Mouse (Mus musculus) retina, adult 2 months (tissue): ENCODE data around the gene Ppm1n.

ENCODE experiments used
- DNase-seq: peaks from one replicate; pipeline ENCODE4 v3.0.0-alpha.2; 2012; ENCODE audit warnings: low read depth, low spot score

Ppm1n gene

DNA sequence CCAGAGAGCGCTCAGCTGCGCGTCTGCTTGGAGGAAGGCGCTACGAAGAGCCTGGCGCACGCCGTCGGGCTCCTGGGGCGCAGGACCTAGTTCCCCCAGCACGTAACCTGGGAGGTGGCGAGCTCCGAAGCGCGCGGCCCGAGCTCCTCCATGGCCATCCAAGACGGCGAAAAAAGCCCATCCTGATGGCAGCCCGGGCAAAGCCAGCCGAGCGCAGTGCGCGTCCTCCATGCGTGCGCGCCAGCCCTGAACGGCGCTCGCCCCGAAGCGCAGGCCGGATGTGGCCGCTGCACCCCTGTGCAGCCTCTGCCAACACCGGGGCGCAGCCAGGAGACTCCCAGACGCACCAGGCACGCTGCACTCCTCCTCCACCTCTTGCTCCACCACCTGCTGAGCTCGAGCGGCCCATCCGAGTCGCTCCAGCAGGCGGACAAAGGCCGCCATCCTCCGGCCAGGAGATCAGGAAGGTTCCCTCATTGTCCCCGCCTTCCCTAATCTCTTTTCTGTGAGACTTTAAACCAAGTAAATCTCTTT is at the start of gene Ppm1n:
Ppm1n (minus strand) TSS at position 484 of the 534 bp plus-strand sequence.
- peak; percentile 70 for DNase-seq

DNA sequence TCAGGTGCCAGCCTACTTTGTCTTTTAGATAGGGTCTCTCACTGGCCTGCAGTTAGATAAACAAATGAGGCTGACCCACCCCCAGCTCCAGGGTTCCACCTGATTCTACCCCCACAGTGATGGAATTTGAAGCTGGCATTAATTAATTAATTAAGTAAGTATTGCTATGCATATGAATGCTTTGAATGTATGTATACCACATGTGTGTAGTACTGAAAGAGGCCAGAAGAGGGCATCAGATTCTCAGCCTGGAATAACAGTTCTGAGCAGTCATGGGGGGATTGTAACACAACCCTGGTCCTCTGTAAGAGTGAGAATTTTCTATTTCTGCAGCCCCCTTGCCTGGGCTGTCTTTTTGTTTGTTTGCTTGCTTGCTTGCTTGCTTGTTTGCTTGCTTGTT is 48.6 kb upstream of the Ppm1n start:
- DNase-seq: no peak

DNA sequence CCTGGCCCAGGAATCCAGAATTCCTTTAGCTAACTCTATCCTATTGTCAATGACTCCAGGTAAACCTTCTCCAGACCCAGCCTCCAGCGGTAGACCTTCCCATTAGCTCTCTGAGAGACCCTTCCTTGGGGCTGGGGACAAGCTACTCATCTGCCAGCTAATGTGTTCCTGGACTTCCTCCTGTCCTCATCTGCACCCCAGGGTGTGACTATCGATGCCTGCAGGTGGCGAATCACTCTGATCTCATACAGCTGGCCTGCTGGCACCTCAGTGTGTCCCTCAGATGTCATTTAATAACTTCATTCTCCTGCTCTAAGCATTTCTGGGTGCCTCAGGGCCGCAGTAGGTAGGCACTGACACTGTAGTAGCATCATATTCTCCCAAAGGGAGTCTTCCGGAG is 47.9 kb upstream of the Ppm1n start:
- DNase-seq: no peak

- DNase-seq: peak; percentile 84
Observed at GRCm38 (mm10) chr7:19327128-19327527, 47.3 kb upstream of the Ppm1n start.

GRCm38 (mm10) chr7:19326359-19326758 is 46.5 kb upstream of the Ppm1n start:
- DNase-seq: peak; percentile 76

- no peak for DNase-seq
Observed at GRCm38 (mm10) chr7:19325262-19326199, 45.7 kb upstream of the Ppm1n start.

- no peak for DNase-seq
Observed at GRCm38 (mm10) chr7:19324221-19324620, 44.4 kb upstream of the Ppm1n start.

GRCm38 (mm10) chr7:19322489-19322888 is 42.6 kb upstream of the Ppm1n start:
- DNase-seq: no peak

DNA sequence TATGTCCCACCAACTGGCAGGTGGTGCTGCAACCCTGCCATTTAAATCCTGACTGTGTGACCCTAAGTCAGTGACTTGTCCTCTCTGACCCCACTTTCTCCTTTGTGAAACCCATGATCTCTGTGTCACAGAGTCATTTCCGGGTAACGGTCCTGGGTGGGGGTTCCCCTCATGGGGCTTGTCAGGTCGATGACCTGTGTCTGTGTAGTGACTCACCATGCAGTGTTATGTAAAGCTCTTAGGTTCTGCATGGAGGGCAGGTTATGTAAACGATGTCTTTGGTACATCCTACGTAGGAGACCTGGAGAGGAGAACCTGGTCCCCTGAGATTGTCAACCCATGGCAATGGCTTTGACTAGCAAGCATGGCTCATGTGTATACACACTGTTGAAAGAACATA is 41.6 kb upstream of the Ppm1n start:
- DNase-seq: no peak

DNA sequence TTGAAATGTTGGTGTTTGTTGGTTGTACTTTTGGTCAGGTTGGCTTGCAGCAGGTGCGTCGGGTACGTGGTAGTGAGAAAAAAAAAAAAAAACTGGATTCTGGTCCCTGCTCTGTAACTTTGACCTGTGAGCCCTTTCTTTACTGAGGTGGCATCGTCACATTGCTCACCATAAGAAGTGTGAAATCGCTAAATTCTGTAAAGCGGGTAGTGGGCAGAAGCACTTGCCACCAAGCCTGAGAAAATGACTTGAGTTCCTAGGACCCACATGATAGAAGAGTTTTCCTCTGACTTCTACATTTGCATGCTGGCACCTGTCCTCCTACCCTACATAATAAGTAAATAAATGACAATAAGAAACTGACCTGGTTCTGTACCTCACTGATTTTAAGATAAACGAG is 40.8 kb upstream of the Ppm1n start:
- no peak for DNase-seq

DNA sequence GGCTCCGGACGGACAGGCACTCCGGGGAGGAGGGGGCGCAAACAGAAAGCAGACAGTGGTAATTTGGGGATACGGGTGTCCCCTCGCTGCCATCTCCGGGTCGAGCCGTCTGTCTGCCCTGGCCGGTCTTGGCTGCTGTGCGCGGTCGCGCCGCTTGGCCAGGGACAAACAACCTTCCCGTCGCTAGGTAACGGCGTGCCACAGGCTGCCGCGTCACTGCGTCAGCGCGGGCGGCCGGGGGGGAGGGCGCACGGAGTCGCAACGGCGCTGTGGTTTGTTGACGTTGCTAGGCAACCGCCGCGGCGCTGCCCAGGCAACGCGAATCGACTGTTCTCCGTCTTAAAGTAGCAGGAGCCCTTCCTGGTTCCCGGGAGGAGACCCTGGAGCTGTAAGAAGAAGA is 40.0 kb upstream of the Ppm1n start:
- DNase-seq: peak; percentile 95

DNA sequence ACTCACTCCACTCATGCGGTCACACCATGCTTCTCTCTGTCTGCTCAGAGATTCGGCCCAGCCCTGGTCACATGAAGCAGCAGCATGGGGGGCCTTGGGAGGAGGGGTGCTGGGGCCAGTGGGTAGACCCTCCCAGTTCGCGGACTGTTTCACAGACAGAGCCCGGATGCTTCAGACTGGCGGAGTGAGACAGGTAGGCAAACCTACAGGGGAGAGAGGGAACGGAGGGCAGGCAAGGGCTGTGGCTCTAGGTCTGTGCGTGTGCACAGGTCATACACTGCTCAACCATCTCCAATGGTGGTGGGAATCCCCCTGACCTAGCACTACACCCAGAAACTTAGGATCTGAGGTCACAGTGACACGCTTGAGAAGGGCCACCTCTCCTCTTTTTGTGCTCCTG is 39.6 kb upstream of the Ppm1n start:
- no peak for DNase-seq

DNA sequence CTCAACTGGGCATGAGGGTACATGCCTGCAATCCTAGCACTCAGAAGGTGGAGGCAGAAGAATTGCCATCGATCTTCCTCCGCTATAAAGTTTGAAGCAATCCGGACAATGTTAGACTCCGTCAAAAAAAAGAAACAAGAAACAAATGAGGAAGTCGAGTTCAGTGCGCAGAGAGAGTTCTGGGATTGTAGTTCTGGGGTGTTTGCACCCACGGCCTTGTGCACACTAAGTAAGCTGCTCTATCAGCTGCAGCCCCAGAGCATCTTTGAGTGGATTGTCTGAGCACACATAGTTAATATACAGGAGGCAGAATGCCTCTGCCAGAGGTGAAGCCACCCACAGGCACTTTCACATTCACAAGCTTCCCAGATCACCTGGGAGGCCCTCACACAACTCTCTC is 38.8 kb upstream of the Ppm1n start:
- DNase-seq: no peak

GRCm38 (mm10) chr7:19318201-19318600 is 38.3 kb upstream of the Ppm1n start:
- DNase-seq: no peak

DNA sequence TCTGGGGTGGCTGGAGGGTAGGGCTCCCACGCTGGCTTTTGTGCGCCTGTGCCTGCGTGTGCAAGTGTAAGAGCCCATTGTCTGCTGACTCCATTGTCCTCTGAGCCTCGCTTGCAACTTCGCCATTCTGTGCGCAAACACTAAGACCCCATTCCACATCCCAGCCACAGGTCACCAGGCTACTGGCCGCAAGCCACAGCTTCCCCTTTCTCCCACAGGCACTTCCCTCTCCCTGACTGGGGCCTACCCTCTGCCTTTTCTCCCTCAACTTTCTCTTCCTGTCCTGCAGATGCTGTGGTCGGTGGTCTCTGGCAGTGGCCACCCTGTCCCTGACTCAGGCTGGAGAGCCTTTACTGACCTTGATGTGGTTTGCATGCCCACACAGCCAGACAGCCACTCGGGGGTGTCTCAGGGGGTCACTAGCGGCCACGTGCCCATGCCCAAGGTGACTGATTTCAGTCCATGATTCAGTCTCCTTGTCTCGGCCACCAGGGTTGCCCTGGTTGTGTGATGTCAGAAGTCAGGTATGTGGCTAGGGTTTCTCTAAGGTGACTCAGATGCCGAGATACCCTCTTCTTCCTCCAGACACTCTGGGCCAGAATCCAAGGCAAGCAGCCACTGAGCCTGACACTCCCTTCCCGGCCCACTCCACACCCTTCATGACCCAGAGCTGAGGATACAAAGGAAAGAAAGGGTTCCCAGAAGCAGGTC is 36.7 kb upstream of the Ppm1n start:
- no peak for DNase-seq

GRCm38 (mm10) chr7:19314033-19314432 is 34.2 kb upstream of the Ppm1n start:
- no peak for DNase-seq

DNA sequence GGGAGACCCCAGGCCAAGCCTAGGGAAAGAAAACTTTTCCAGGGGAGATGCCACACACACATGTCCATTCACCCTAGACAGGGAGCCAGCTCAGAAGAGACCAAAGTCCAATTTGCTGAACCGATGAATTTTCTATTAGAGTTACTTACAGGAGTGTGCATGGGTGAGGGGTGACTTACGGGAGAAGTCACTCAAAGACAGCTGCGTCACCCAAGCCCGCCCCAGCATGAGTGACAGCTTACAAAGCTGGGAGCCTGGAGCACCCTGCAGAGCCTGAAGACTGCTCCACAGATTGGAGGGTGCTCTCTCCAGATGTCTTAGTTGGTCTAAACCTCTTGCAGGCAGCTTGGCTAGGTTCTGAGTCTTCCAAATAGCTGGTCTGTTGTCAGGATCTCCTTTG is 32.1 kb upstream of the Ppm1n start:
- DNase-seq: no peak

GRCm38 (mm10) chr7:19309884-19310641 is 30.2 kb upstream of the Ppm1n start, which contains the start of gene Fosb:
Gene Fosb (minus strand): TSS chr7:19310051.
- DNase-seq: peak; percentile 95

DNA sequence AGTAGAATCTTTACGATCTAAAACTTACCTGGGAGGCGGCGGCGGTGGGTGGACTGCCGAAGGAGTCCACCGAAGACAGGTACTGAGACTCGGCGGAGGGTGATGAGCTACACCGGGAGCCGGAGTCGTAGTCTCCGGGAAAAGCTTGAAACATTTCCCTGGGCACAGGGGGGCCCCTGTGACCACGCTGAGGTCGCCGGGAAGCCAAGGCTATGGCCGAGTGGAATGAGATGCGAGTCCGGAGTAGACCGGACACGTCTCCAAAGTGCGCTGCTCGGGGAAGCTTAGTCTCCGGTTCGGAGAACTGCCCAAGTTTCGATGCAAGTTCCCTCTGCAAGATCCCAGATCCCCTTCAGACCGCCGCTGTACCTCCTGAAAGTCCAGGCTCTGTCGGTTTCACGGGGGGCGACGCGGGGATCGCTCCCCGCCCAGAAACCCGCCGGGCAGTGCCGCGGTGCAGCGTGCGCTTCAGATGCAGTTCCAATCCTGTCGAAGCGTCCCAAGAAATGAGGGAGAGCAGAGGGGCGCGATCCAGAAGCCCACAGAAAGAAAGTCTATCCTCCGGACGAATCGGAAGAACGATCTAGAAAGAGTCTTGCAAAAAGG is 29.5 kb upstream of the Ppm1n start:
- DNase-seq: no peak

DNA sequence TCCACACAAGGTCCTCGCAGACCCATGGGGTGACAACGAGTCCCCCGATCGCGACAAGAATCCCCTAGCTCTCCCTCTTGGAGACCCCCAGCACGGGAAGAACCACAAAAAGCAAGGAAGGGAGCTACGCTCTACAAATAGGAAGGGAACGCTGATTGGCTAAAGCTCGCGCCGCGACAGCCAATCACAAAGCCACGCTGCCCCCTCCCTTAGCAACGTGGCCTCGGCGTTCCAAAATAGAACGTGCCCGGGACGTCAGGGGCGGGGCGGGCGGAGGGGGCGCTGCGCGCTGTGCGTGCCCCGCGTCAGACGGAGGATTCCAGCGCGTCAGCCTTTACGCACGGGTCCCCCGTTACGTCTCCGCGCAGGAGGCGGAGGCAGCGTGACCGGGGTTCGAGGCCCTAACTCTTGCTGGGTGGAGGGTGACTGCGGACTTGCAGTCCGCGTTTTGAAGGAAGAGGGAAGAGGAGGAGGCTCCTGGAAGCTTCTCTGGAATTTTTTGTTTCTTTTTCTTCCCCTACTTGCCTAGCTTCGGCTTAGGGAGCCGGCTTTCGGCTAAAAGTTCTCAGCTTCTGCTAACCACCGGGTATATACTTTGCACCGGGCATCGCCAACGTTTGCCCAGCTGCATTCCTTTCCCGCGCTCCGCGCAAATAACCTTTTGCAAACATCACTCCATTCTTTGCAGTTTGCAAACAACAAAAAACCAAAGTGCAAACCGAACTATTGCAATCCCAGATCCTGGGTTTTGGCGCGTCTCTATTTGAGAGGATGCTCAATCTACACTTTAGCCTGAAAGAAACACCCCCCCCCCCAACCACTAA is 28.8 kb upstream of the Ppm1n start:
- DNase-seq: peak; percentile 85
